Mouse (Mus musculus) adrenal gland, adult (tissue): ENCODE measurements at regions not wholly inside any gene's neighbourhood (a gene's known extent, or its start where the extent isn't known, plus 50 kb on each side); places are given as distances from the start of the nearest gene placed in this dataset.
A peak's percentile ranks its signal among the peaks of the same experiment; 100 is the strongest.

Source experiments
- DNase-seq, 2 experiments: peaks; one replicate each; pipeline ENCODE4 v3.0.0; 2022 to 2023; ENCODE audit warnings: low spot score in 1 of 2; ENCODE audit not compliant: inconsistent age in 2 of 2

- DNase-seq: no peak
These were observed 149.6 kb downstream of the Tfap2c start for GRCm38 (mm10) chr2:172698961-172699360.

- DNase-seq: no peak
These were observed 150.3 kb downstream of the Tfap2c start for GRCm38 (mm10) chr2:172699654-172700053.

GRCm38 (mm10) chr2:172710641-172711040 is 161.2 kb downstream of the Tfap2c start:
- DNase-seq: no peak

- no peak for DNase-seq
These were observed 177.3 kb downstream of the Tfap2c start for GRCm38 (mm10) chr2:172726701-172727100.

GRCm38 (mm10) chr2:172727576-172727975 is 178.2 kb downstream of the Tfap2c start:
- DNase-seq: no peak

- DNase-seq: peak; percentile 8 to 56
These were observed 178.9 kb downstream of the Tfap2c start for GRCm38 (mm10) chr2:172728240-172728821.

- no peak for DNase-seq
These were observed 179.8 kb downstream of the Tfap2c start for GRCm38 (mm10) chr2:172729151-172729550.

GRCm38 (mm10) chr2:172729741-172730140 is 180.3 kb downstream of the Tfap2c start:
- no peak for DNase-seq

- peak in 1 of 2 experiments; percentile 39 for DNase-seq
These were observed 182.0 kb downstream of the Tfap2c start for GRCm38 (mm10) chr2:172731408-172731807.

- DNase-seq: no peak
These were observed 183.2 kb downstream of the Tfap2c start for GRCm38 (mm10) chr2:172732453-172733210.

GRCm38 (mm10) chr2:172733403-172733995 is 184.1 kb downstream of the Tfap2c start:
- DNase-seq: no peak

GRCm38 (mm10) chr2:172735621-172736020 is 186.2 kb downstream of the Tfap2c start:
- DNase-seq: no peak

- no peak for DNase-seq
These were observed 189.7 kb downstream of the Tfap2c start for GRCm38 (mm10) chr2:172739041-172739491.

GRCm38 (mm10) chr2:172739529-172739928 is 190.1 kb downstream of the Tfap2c start:
- DNase-seq: no peak

GRCm38 (mm10) chr2:172751364-172751763 is 188.8 kb downstream of the Bmp7 start:
- no peak for DNase-seq

GRCm38 (mm10) chr2:172755686-172756471 is 184.2 kb downstream of the Bmp7 start:
- no peak for DNase-seq

GRCm38 (mm10) chr2:172756472-172756860 is 183.7 kb downstream of the Bmp7 start:
- DNase-seq: peak in 1 of 2 experiments; percentile 58

- peak; percentile 25 to 76 for DNase-seq
These were observed 181.6 kb downstream of the Bmp7 start for GRCm38 (mm10) chr2:172758497-172758896.

- no peak for DNase-seq
These were observed 174.9 kb downstream of the Bmp7 start for GRCm38 (mm10) chr2:172765260-172765659.

- no peak for DNase-seq
These were observed 173.7 kb downstream of the Bmp7 start for GRCm38 (mm10) chr2:172766403-172766802.

GRCm38 (mm10) chr2:172768756-172769155 is 171.4 kb downstream of the Bmp7 start:
- DNase-seq: no peak
